Mouse (Mus musculus): ENCODE data around the gene Rtn1.

Gene Rtn1

GRCm38 (mm10) chr12:72273721-72274414 is 135.0 kb downstream of the Rtn1 start:
- DNase-seq: no peak

GRCm38 (mm10) chr12:72267614-72268013 is 141.2 kb downstream of the Rtn1 start:
- no peak for DNase-seq

- DNase-seq: no peak
Measured at GRCm38 (mm10) chr12:72265261-72266228, 143.3 kb downstream of the Rtn1 start.

GRCm38 (mm10) chr12:72263213-72264103 is 145.4 kb downstream of the Rtn1 start:
- DNase-seq: no peak

GRCm38 (mm10) chr12:72257000-72257399 is 151.9 kb downstream of the Rtn1 start:
- DNase-seq: no peak

- no peak for DNase-seq
Measured at GRCm38 (mm10) chr12:72253040-72253439, 155.8 kb downstream of the Rtn1 start.

- no peak for DNase-seq
Measured at GRCm38 (mm10) chr12:72251890-72252445, 156.9 kb downstream of the Rtn1 start.

GRCm38 (mm10) chr12:72244951-72245350 is 163.9 kb downstream of the Rtn1 start:
- no peak for DNase-seq

GRCm38 (mm10) chr12:72242807-72243206 is 166.0 kb downstream of the Rtn1 start:
- DNase-seq: peak; percentile 21

GRCm38 (mm10) chr12:72240506-72240905 is 168.3 kb downstream of the Rtn1 start:
- no peak for DNase-seq

GRCm38 (mm10) chr12:72239230-72239894 is 169.5 kb downstream of the Rtn1 start:
- no peak for DNase-seq

- no peak for DNase-seq
Measured at GRCm38 (mm10) chr12:72237251-72237650, 171.6 kb downstream of the Rtn1 start.

- peak; percentile 70 for DNase-seq
Measured at GRCm38 (mm10) chr12:72236564-72237011, 172.3 kb downstream of the Rtn1 start.

GRCm38 (mm10) chr12:72235621-72236351 is 173.1 kb downstream of the Rtn1 start:
- DNase-seq: no peak

GRCm38 (mm10) chr12:72234966-72235365 is 173.9 kb downstream of the Rtn1 start:
- DNase-seq: no peak

GRCm38 (mm10) chr12:72234151-72234550 is 174.7 kb downstream of the Rtn1 start:
- DNase-seq: no peak

- DNase-seq: no peak
Measured at GRCm38 (mm10) chr12:72232826-72233790, 175.7 kb downstream of the Rtn1 start.

- no peak for DNase-seq
Measured at GRCm38 (mm10) chr12:72232176-72232575, 176.7 kb downstream of the Rtn1 start.

- DNase-seq: no peak
Measured at GRCm38 (mm10) chr12:72229451-72230196, 179.2 kb downstream of the Rtn1 start.
